28 mouse cellular contexts compared by ENCODE assay signal in the genomic region with DNA sequence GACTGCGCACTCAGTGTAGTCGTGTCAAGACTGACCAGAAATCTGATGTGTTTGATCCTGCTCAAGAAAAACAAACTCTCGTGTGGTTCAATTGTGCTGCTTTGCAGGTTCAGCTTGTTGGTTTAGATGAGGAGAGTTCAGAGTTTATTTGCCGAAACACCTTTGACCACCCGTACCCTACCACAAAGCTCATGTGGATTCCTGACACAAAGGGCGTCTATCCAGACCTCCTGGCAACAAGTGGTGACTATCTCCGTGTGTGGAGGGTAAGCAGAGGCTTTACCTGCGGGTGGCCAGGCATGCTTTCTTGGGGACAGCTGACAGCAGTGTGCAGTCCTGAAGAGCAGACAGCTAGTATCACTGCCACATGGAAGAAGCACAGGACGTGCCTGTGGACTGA. TPM values are rescaled to one million over a fixed set of nuclear protein-coding genes. Genes with fewer than 3 reads are reported as not detected.
"Had no signal": no experiment of that assay in that cellular context is flagged by ENCODE, and none has a peak within 500 bp of the region (broad histone marks: within the 10 kb centered on the region; RNA-seq: fewer than 3 reads in every experiment).

No protein-coding gene starts in this region.

- H3K9me3 ChIP-seq: limb, embryonic 10.5 days; limb, embryonic 13.5 days; midbrain, embryonic 12.5 days; midbrain, embryonic 15.5 days; neural tube, embryonic 12.5 days; neural tube, embryonic 15.5 days; stomach, embryonic 15.5 days had no signal

- H3K4me3 ChIP-seq: layer of hippocampus, adult 2 months; limb, embryonic 10.5 days; limb, embryonic 13.5 days; midbrain, embryonic 12.5 days; midbrain, embryonic 15.5 days; neural tube, embryonic 12.5 days; neural tube, embryonic 15.5 days; stomach, embryonic 15.5 days had no signal

- H3K27me3 ChIP-seq: limb, embryonic 13.5 days; midbrain, embryonic 12.5 days; midbrain, embryonic 15.5 days; neural tube, embryonic 12.5 days; neural tube, embryonic 15.5 days; stomach, embryonic 15.5 days had no signal

- H3K27ac ChIP-seq: kidney, postnatal 0 days; layer of hippocampus, adult 2 months; limb, embryonic 10.5 days; limb, embryonic 13.5 days; liver, embryonic 14.5 days; macrophage; midbrain, embryonic 12.5 days; midbrain, embryonic 15.5 days; neural tube, embryonic 12.5 days; neural tube, embryonic 15.5 days; stomach, embryonic 15.5 days had no signal

- H3K4me1 ChIP-seq: limb, embryonic 10.5 days; limb, embryonic 13.5 days; midbrain, embryonic 12.5 days; midbrain, embryonic 15.5 days; neural tube, embryonic 12.5 days; neural tube, embryonic 15.5 days; stomach, embryonic 15.5 days had no signal

- DNase-seq: kidney, adult 18-20 months; kidney, postnatal 25 days; layer of hippocampus, adult 9-11 months; lung, embryonic 14.5 days; right cerebral cortex, adult 18-20 months; right cerebral cortex, postnatal 14 days; right cerebral cortex, postnatal 4 days; spleen, adult 18-20 months; thymus, postnatal 25 days had no signal

- H3K9ac ChIP-seq: limb, embryonic 13.5 days; liver, embryonic 14.5 days; lung, embryonic 14.5 days; midbrain, embryonic 12.5 days; midbrain, embryonic 15.5 days; neural tube, embryonic 12.5 days; neural tube, embryonic 15.5 days; stomach, embryonic 15.5 days had no signal

- H3K4me2 ChIP-seq: limb, embryonic 13.5 days; lung, embryonic 14.5 days; midbrain, embryonic 12.5 days; midbrain, embryonic 15.5 days; neural tube, embryonic 12.5 days; neural tube, embryonic 15.5 days; stomach, embryonic 15.5 days had no signal

- ATAC-seq: lung, postnatal 0 days; midbrain, embryonic 15.5 days had no signal

RNA-seq across cellular contexts. Expression of gene Kcnh6, which starts 38.7 kb away (rescaled TPM):
- polyA plus RNA-seq: macrophage had no signal

RNA-seq across cellular contexts. Expression of gene Ace3, which starts 52.1 kb away (rescaled TPM):
- total RNA-seq: layer of hippocampus, adult 2 months; layer of hippocampus, postnatal 25 days; left cerebral cortex, adult 18-20 months; left cerebral cortex, postnatal 25 days; megakaryocyte, adult 5-6 weeks had no signal
- polyA plus RNA-seq: intestine, embryonic 14.5 days; kidney, postnatal 0 days; large intestine, adult 2 months; limb, embryonic 10.5 days; limb, embryonic 13.5 days; liver, embryonic 14.5 days; lung, embryonic 14.5 days; macrophage; midbrain, embryonic 12.5 days; midbrain, embryonic 15.5 days; neural tube, embryonic 12.5 days; neural tube, embryonic 15.5 days; stomach, embryonic 15.5 days; thymus, postnatal 0 days had no signal
